Mouse (Mus musculus): ENCODE data around the gene Zfp574.

DNA sequence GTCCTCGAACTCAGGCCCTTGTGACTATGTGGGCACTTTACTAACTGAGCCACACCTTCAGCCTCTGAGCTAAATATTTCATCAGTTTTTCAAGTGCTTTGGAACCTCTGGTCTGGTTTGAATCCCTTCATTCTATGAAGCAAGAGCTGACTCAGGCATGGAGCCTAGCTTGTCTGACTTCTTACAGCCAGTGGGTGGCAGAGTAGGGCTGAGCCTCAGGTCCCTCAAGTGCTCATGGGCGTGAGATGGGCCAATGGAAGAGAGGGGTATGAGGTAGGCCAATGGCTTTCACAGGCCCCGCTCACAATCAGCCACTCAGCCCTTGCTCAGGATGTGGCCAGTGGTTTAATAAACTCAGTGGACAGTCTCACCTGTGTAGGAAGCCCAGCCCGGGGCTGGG, 27.2 kb downstream of the Zfp574 start:
- TF ChIP-seq CTCF (IDR thresholded peaks at IDR 0.05; ENCODE audit: borderline replicate concordance, control insufficient read depth, extremely low read depth, insufficient read depth, low read length, poor library complexity): no peak
- TF ChIP-seq POLR2A (IDR thresholded peaks at IDR 0.05; ENCODE audit: control insufficient read depth, extremely low read depth, insufficient read depth, low read length, poor library complexity): no peak

All from thymus, adult 2 months (tissue).